Mouse (Mus musculus): ENCODE data around the gene Ccdc102a. TPM values are rescaled to one million over a fixed set of nuclear protein-coding genes. Genes with fewer than 3 reads are reported as not detected.
"Not testable (repeated sequence)": the region's sequence is repeated elsewhere in the genome, so short reads cannot be mapped to it uniquely, and the experiment has no call there.

Ccdc102a gene
- polyA plus RNA-seq, 1 experiment from 2014 or later = 1.3 TPM

DNA sequence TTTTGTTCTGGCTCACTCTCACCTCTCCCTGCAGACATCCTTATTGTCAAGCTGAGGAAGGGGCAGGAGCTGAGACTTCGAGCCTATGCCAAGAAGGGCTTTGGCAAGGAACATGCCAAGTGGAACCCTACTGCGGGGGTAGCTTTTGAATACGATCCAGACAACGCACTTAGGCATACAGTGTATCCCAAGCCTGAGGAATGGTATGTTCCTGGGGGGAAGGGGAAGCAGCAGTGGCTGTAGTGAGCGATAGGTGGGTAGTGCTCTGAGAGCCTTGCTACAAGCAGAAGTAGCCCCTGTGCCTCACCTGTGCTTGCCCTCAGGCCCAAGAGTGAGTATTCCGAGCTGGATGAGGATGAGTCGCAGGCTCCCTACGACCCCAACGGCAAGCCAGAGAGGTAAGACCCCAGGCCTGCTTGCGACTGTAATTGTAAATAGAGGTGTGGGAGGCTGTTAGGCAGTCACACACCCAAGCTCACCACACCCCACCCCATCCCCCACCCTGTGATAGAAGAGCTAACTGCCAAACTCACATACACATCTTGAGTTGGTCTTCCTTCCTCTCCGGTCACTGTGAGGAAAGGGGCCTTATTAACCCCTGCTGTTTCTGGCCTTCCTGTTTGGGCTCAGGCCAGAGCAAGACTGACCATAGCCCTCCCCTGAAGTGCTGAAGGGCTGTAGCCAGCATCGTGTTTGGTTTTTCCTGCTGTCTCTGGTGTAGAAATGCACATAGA lies 55.2 kb downstream of the Ccdc102a start:
- ATAC-seq (no peak), DNase-seq (no peak)
- Histone ChIP-seq H3K9me3 (ENCODE audit: low read length) (no peaks in the 10 kb centered on the region), H3K4me3 (ENCODE audit: low read depth, low read length) (no peak overlapping the region), H3K4me2 (ENCODE audit: low read depth, low read length) (no peak overlapping the region), H3K27ac (ENCODE audit: low read depth) (no peak overlapping the region; the same call in 1 of the 2 replicates), H3K36me3 (replicated peaks; ENCODE audit: insufficient read depth, low read length) (peaks cover 56% of the 10 kb centered on the region), H3K27me3 (ENCODE audit: insufficient read depth, low read length) (no peaks in the 10 kb centered on the region), H3K9ac (replicated peaks) (no peak overlapping the region), H3K4me1 (ENCODE audit: insufficient read depth) (no peaks in the 10 kb centered on the region; the same call in none of the 2 replicates)
- TF ChIP-seq EP300 (IDR thresholded peaks at IDR 0.05; ENCODE audit: low read depth) = no peak
- WGBS (ENCODE audit: insufficient replicate concordance) = 78% methylated on average over 12 of the region's 12 CpGs

- ATAC-seq (peak; percentile 39; the same call in 1 of the 2 replicates), DNase-seq (peak; percentile 79)
- no peak overlapping the region for H3K4me3 ChIP-seq (ENCODE audit: low read depth, low read length)
- 74% methylated on average over 8 of the region's 8 CpGs for WGBS (ENCODE audit: insufficient replicate concordance)
- H3K4me2 ChIP-seq (ENCODE audit: low read depth, low read length) = no peak overlapping the region
- H3K9me3 ChIP-seq (ENCODE audit: low read length) = no peaks in the 10 kb centered on the region
- no peak overlapping the region for H3K9ac ChIP-seq (replicated peaks)
- no peaks in the 10 kb centered on the region for H3K27me3 ChIP-seq (ENCODE audit: insufficient read depth, low read length)
- H3K27ac ChIP-seq (ENCODE audit: low read depth) = no peak overlapping the region
- no peaks in the 10 kb centered on the region; the same call in none of the 2 replicates for H3K4me1 ChIP-seq (ENCODE audit: insufficient read depth)
- TF ChIP-seq CTCF (IDR thresholded peaks at IDR 0.05; ENCODE audit: low read depth) (peak; percentile 95), EP300 (IDR thresholded peaks at IDR 0.05; ENCODE audit: low read depth) (no peak)
- H3K36me3 ChIP-seq (replicated peaks; ENCODE audit: insufficient read depth, low read length) = peaks cover 55% of the 10 kb centered on the region
Observed at GRCm38 (mm10) chr8:94861352-94861910, 56.5 kb downstream of the Ccdc102a start.

DNA sequence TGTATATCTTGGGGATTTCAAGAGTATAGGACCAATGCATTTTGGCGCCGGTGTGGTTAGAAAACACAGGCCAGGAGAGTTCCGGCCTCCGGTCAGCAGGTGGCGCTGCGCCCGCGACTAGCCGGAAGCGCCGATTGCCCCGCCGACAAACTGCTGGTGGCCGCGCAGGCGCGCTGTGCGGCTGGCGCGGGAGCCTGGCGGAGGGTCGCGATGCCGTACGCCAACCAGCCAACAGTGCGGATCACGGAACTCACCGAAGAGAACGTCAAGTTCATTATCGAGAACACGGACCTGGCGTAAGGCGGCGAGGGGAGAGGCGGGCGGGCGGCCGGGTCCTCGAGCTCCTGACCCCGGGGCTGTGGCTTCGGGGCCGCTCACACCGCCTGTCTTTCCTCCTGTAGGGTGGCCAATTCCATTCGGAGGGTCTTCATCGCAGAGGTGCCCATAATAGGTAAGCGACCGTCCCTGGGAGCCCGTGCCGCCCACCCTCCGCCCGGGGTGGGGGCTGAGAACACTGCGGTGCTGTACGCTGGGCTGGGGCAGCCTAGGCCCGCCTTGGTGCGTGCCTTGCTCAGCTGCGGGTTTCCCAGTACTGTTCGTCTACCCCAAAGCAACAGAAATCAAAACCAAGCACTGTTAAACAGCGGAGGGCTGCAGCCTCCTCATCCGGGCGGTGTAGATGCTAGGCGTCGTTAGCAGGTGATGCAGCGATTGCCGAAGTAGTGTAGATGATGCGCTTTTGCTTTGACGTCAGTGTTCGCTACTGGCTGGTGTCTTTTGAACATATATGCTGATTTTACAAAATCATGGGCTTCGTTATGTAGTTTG lies 60.3 kb downstream of the Ccdc102a start, which contains the start of gene Polr2c:
Polr2c (plus strand) TSS at position 105 of the 828 bp plus-strand sequence.
- Histone ChIP-seq H3K9me3 (ENCODE audit: low read length) (no peaks in the 10 kb centered on the region), H3K36me3 (replicated peaks; ENCODE audit: insufficient read depth, low read length) (peaks cover 43% of the 10 kb centered on the region), H3K4me1 (ENCODE audit: insufficient read depth) (no peaks in the 10 kb centered on the region; the same call in none of the 2 replicates), H3K4me3 (ENCODE audit: low read depth, low read length) (peak within 1 kb of the TSS; percentile 91), H3K27me3 (ENCODE audit: insufficient read depth, low read length) (no peaks in the 10 kb centered on the region), H3K4me2 (ENCODE audit: low read depth, low read length) (peak within 1 kb of the TSS; percentile 88), H3K9ac (replicated peaks) (peak within 1 kb of the TSS; percentile 94), H3K27ac (ENCODE audit: low read depth) (peak within 1 kb of the TSS; percentile 79)
- under 1% methylated on average over 68 of the region's 68 CpGs for WGBS (ENCODE audit: insufficient replicate concordance)
- ATAC-seq (peak; percentile 85), DNase-seq (peak; percentile 93)
- TF ChIP-seq CTCF (IDR thresholded peaks at IDR 0.05; ENCODE audit: low read depth) = peak; percentile 96
- no peak for TF ChIP-seq EP300 (IDR thresholded peaks at IDR 0.05; ENCODE audit: low read depth)

DNA sequence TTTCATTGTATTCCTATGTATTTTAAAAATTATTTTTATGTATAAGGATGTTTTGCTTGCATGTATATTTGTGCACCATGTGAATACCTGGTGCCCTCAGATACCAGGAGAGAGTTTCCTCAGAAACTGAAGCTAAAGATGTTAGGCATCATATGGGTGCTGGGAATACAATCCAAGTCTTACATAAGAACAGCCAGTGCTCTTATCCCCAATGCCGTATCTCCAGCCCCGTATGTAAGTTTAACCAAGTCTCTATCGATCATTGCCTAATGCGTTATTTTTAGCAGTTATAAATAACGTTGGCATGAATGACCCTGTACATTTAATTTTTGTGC lies 60.9 kb downstream of the Ccdc102a start:
- H3K9ac ChIP-seq (replicated peaks) = no peak overlapping the region
- no peak for DNase-seq
- H3K4me3 ChIP-seq (ENCODE audit: low read depth, low read length) = peak overlapping the region; percentile 91
- 31% methylated on average over 5 of the region's 5 CpGs for WGBS (ENCODE audit: insufficient replicate concordance)
- no peaks in the 10 kb centered on the region; the same call in none of the 2 replicates for H3K4me1 ChIP-seq (ENCODE audit: insufficient read depth)
- H3K36me3 ChIP-seq (replicated peaks; ENCODE audit: insufficient read depth, low read length) = peaks cover 45% of the 10 kb centered on the region
- no peak overlapping the region for H3K27ac ChIP-seq (ENCODE audit: low read depth)
- peak; percentile 11 for ATAC-seq
- H3K9me3 ChIP-seq (ENCODE audit: low read length) = no peaks in the 10 kb centered on the region
- H3K4me2 ChIP-seq (ENCODE audit: low read depth, low read length) = 0 out of 2 replicates have a peak overlapping the region, but pooled peaks have one; percentile 38
- TF ChIP-seq CTCF (IDR thresholded peaks at IDR 0.05; ENCODE audit: low read depth) (no peak), EP300 (IDR thresholded peaks at IDR 0.05; ENCODE audit: low read depth) (no peak)
- no peaks in the 10 kb centered on the region for H3K27me3 ChIP-seq (ENCODE audit: insufficient read depth, low read length)

GRCm38 (mm10) chr8:94854761-94855160 lies 63.1 kb downstream of the Ccdc102a start:
- not testable (repeated sequence) for H3K9ac ChIP-seq (replicated peaks); H3K4me2 ChIP-seq (ENCODE audit: low read depth, low read length); H3K4me1 ChIP-seq (ENCODE audit: insufficient read depth); H3K4me3 ChIP-seq (ENCODE audit: low read depth, low read length); ATAC-seq; H3K27me3 ChIP-seq (ENCODE audit: insufficient read depth, low read length); DNase-seq; H3K9me3 ChIP-seq (ENCODE audit: low read length); H3K27ac ChIP-seq (ENCODE audit: low read depth)
- H3K36me3 ChIP-seq (replicated peaks; ENCODE audit: insufficient read depth, low read length) = peaks cover 45% of the 10 kb centered on the region
- WGBS (ENCODE audit: insufficient replicate concordance) = 88% methylated on average over 11 of the region's 11 CpGs

Other genes starting within 250 kb of the Ccdc102a start
- gene Pllp, start 221.8 kb downstream of the Ccdc102a start, polyA plus RNA-seq (2015; fragmentation: Nextera tagmentation; extraction: Ambion mirVana) = 2.5 and 3.1 TPM in 2 replicates
- 0.07 and 0.28 TPM in 2 replicates for gene Ccl22, start 172.5 kb downstream of the Ccdc102a start, polyA plus RNA-seq (2015; fragmentation: Nextera tagmentation; extraction: Ambion mirVana)
- 0.47 and 0.79 TPM in 2 replicates for gene Cx3cl1, start 146.1 kb downstream of the Ccdc102a start, polyA plus RNA-seq (2015; fragmentation: Nextera tagmentation; extraction: Ambion mirVana)
- gene Ccl17, start 107.6 kb downstream of the Ccdc102a start, polyA plus RNA-seq (2015; fragmentation: Nextera tagmentation; extraction: Ambion mirVana) = 0.31 TPM in 1 of 2 replicates, not detected in the other
- gene Coq9, start 79.8 kb downstream of the Ccdc102a start, polyA plus RNA-seq (2015; fragmentation: Nextera tagmentation; extraction: Ambion mirVana) = 65.6 and 66.1 TPM in 2 replicates
- gene Ciapin1, start 79.7 kb downstream of the Ccdc102a start, polyA plus RNA-seq (2015; fragmentation: Nextera tagmentation; extraction: Ambion mirVana) = 36.5 and 39.4 TPM in 2 replicates
- 50.6 and 52.1 TPM in 2 replicates for gene Polr2c, start 60.6 kb downstream of the Ccdc102a start, polyA plus RNA-seq (2015; fragmentation: Nextera tagmentation; extraction: Ambion mirVana)
- gene Dok4, start 41.8 kb downstream of the Ccdc102a start, polyA plus RNA-seq (2015; fragmentation: Nextera tagmentation; extraction: Ambion mirVana) = 3.5 and 4.5 TPM in 2 replicates
- 0.13 and 0.18 TPM in 2 replicates for gene Adgrg5, start 5.6 kb upstream of the Ccdc102a start, polyA plus RNA-seq (2015; fragmentation: Nextera tagmentation; extraction: Ambion mirVana)
- 34.0 and 35.4 TPM in 2 replicates for gene Adgrg1, start 56.7 kb upstream of the Ccdc102a start, polyA plus RNA-seq (2015; fragmentation: Nextera tagmentation; extraction: Ambion mirVana)
- gene Adgrg3, start 99.6 kb upstream of the Ccdc102a start, polyA plus RNA-seq (2015; fragmentation: Nextera tagmentation; extraction: Ambion mirVana) = 8.9 and 9.6 TPM in 2 replicates
- 0.21 and 0.28 TPM in 2 replicates for gene Drc7, start 137.0 kb upstream of the Ccdc102a start, polyA plus RNA-seq (2015; fragmentation: Nextera tagmentation; extraction: Ambion mirVana)
- gene Katnb1, start 163.1 kb upstream of the Ccdc102a start, polyA plus RNA-seq (2015; fragmentation: Nextera tagmentation; extraction: Ambion mirVana) = 4.7 and 5.1 TPM in 2 replicates